Mouse (Mus musculus) liver, embryonic 14.5 days (tissue): Measurements from ENCODE around the gene Sidt2. TPM values are rescaled to one million over a fixed set of nuclear protein-coding genes. Genes with fewer than 3 reads are reported as not detected.

ENCODE experiments used
- ATAC-seq: fragments of 200-750 bp; cut with Nextera tagmentation; 2 replicates; pipeline ENCODE4 v1.8.0; 2017; ENCODE audit warnings: moderate number of reproducible peaks, mild to moderate bottlenecking, moderate library complexity; ENCODE audit not compliant: insufficient read depth
- DNase-seq, 3 experiments: peaks; one replicate each; pipeline ENCODE4 v3.0.0-alpha.2; 2012 to 2013; ENCODE audit warnings: low read depth in 3 of 3, low spot score in 3 of 3
- H3K27ac ChIP-seq: fragments of 300-500 bp; sonication (generic); 2 replicates; pipeline ENCODE4 v1.5.1; 2014; ENCODE audit warnings: moderate library complexity, mild to moderate bottlenecking, control low read depth, inconsistent platforms
- H3K27me3 ChIP-seq: fragments of 300-500 bp; sonication (generic); 2 replicates; pipeline ENCODE4 v1.6.1; 2014; ENCODE audit warnings: mild to moderate bottlenecking, low read length, moderate library complexity; ENCODE audit not compliant: control insufficient read depth, insufficient read depth
- H3K36me3 ChIP-seq: fragments of 300-500 bp; sonication (generic); replicated peaks from 2 replicates; pipeline ENCODE4 v1.6.1; 2014; ENCODE audit warnings: low read depth; ENCODE audit not compliant: control insufficient read depth, insufficient read depth
- H3K4me1 ChIP-seq, 2 experiments: fragments of 200-500 bp in 1 of 2; fragments of 300-500 bp in 1 of 2; sonication (generic) in 1 of 2; replicated peaks; 2 replicates each; pipeline ENCODE4 v1.6.1; 2012 to 2014; ENCODE audit warnings: antibody characterized with exemption in 1 of 2, inconsistent platforms in 1 of 2, low read length in 1 of 2; ENCODE audit not compliant: control insufficient read depth in 2 of 2, insufficient read depth in 2 of 2
- H3K4me2 ChIP-seq: fragments of 300-500 bp; sonication (generic); 2 replicates; pipeline ENCODE4 v1.6.1; 2014; ENCODE audit warnings: low read depth, mild to moderate bottlenecking, control low read depth, moderate library complexity
- H3K4me3 ChIP-seq, 2 experiments: fragments of 200-500 bp in 1 of 2; fragments of 300-500 bp in 1 of 2; sonication (generic) in 1 of 2; 2 replicates each; pipeline ENCODE4 v1.5.1; 2012 to 2014; ENCODE audit warnings: low read depth in 2 of 2, low read length in 2 of 2, mild to moderate bottlenecking in 2 of 2, control low read depth in 1 of 2, inconsistent platforms in 1 of 2, moderate library complexity in 1 of 2; ENCODE audit not compliant: insufficient read depth in 1 of 2
- H3K9ac ChIP-seq: fragments of 300-500 bp; sonication (generic); replicated peaks from 2 replicates; pipeline ENCODE4 v1.6.1; 2014; ENCODE audit warnings: mild to moderate bottlenecking, control low read depth, moderate library complexity
- H3K9me3 ChIP-seq: fragments of 300-500 bp; sonication (generic); 2 replicates; pipeline ENCODE4 v1.6.1; 2016; ENCODE audit warnings: low read length, mixed read lengths; ENCODE audit not compliant: control insufficient read depth
- CTCF ChIP-seq: IDR thresholded peaks from 2 replicates; pipeline ENCODE4 v1.5.1; 2016; ENCODE audit warnings: antibody characterized with exemption, low read depth, control low read depth
- EP300 ChIP-seq: IDR thresholded peaks from 2 replicates; pipeline ENCODE4 v1.6.1; 2016; ENCODE audit warnings: antibody characterized with exemption, low read depth
- WGBS: fragments of 180-500 bp; shearing (Covaris S2); extraction: QIAGEN DNeasy Blood & Tissue Kit; methylation state at CpG from one replicate; pipeline ENCODE4 v1.1.7; 2014; ENCODE audit not compliant: insufficient replicate concordance; 5-methylcytosine and 5-hydroxymethylcytosine counted together
- microRNA-seq: library from miRNA; unstranded; fragments of <30 nt; microRNA quantifications from one replicate; pipeline ENCODE4, GENCODE M21; 2016
- polyA plus RNA-seq, 2 experiments: library from polyadenylated mRNA; depleted of rRNA in 1 of 2; stranded (reverse) in 1 of 2; unstranded in 1 of 2; fragments of >200 nt; fragmentation: Nextera tagmentation in 1 of 2; extraction: Ambion mirVana in 1 of 2; gene quantifications; 2 replicates each; pipeline versions ENCODE4 v1.2.1 to v1.2.3; 2012 to 2014

The Sidt2 gene
- polyA plus RNA-seq, 2 experiments: 11.6 to 20.4 TPM

DNA sequence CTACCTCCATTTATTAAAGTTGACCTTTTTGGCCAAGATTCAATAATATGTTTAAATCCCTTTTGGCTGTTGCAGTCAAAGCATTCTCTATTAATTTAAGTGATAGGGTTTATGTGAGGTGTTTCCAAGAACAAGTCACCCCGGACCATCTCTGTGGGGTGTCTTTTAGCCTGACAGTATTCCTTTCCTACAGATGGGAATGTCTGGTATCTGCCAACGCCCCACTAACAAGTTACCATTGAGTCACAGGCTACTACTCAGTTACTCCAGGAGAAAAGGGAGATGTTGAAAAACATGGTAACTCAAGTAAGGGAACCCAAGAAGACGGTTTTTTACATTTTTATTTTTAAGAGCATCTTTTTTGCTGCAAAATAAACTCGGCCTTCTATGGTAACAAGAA is 49.9 kb downstream of the Sidt2 start:
- 74% methylated on average over 4 of the region's 4 CpGs for WGBS
- Histone ChIP-seq H3K4me3 (peak overlapping the region in 1 of 2 experiments; percentile 93; a peak in 3 of 4 replicates), H3K9me3 (no peaks in the 10 kb centered on the region), H3K4me2 (peak overlapping the region; percentile 86), H3K36me3 (no peaks in the 10 kb centered on the region; the same call in none of the 2 replicates), H3K4me1 (peaks cover 7 to 10% of the 10 kb centered on the region in 2 experiments), H3K27ac (no peak overlapping the region), H3K27me3 (no peaks in the 10 kb centered on the region), H3K9ac (peak overlapping the region; percentile 99)
- DNase-seq: no peak
- ATAC-seq: no peak
- TF ChIP-seq CTCF: no peak
- TF ChIP-seq EP300: no peak

- DNase-seq: no peak
- H3K27ac ChIP-seq: no peak overlapping the region
- no peak for ATAC-seq
- H3K4me3 ChIP-seq: no peak overlapping the region
- TF ChIP-seq EP300 (no peak), CTCF (no peak)
- no peaks in the 10 kb centered on the region for H3K9me3 ChIP-seq
- no peaks in the 10 kb centered on the region for H3K27me3 ChIP-seq
- H3K4me2 ChIP-seq: no peak overlapping the region
- no peaks in the 10 kb centered on the region for H3K4me1 ChIP-seq
- peaks cover 23% of the 10 kb centered on the region for H3K36me3 ChIP-seq
- no peak overlapping the region for H3K9ac ChIP-seq
These were observed 61.4 kb downstream of the Sidt2 start for GRCm38 (mm10) chr9:45893681-45894080.

Small RNA genes lying within 50 kb of the gene (microRNA-seq; reads per million reads assigned to microRNA genes)
- gene Mir7087: not detected

Other genes starting within 250 kb of the Sidt2 start
- 4.9 and 5.7 TPM in 2 replicates for gene Cep164, start 126.6 kb downstream of the Sidt2 start, polyA plus RNA-seq (2012; rRNA removed)
- gene Cep164, start 126.6 kb downstream of the Sidt2 start, polyA plus RNA-seq (2014; fragmentation: Nextera tagmentation; extraction: Ambion mirVana): 3.7 and 4.0 TPM in 2 replicates
- gene Bace1, start 116.7 kb downstream of the Sidt2 start, polyA plus RNA-seq (2012; rRNA removed): 3.1 and 3.4 TPM in 2 replicates
- gene Bace1, start 116.7 kb downstream of the Sidt2 start, polyA plus RNA-seq (2014; fragmentation: Nextera tagmentation; extraction: Ambion mirVana): 3.6 and 4.2 TPM in 2 replicates
- gene Pcsk7, start 48.8 kb downstream of the Sidt2 start, polyA plus RNA-seq (2012; rRNA removed): 7.3 and 7.7 TPM in 2 replicates
- 4.9 and 5.0 TPM in 2 replicates for gene Pcsk7, start 48.8 kb downstream of the Sidt2 start, polyA plus RNA-seq (2014; fragmentation: Nextera tagmentation; extraction: Ambion mirVana)
- 5.0 and 6.3 TPM in 2 replicates for gene Rnf214, start 48.3 kb downstream of the Sidt2 start, polyA plus RNA-seq (2012; rRNA removed)
- gene Rnf214, start 48.3 kb downstream of the Sidt2 start, polyA plus RNA-seq (2014; fragmentation: Nextera tagmentation; extraction: Ambion mirVana): 10.5 and 12.0 TPM in 2 replicates
- gene Tagln, start 19.2 kb downstream of the Sidt2 start, polyA plus RNA-seq (2012; rRNA removed): 5.1 and 6.3 TPM in 2 replicates
- gene Tagln, start 19.2 kb downstream of the Sidt2 start, polyA plus RNA-seq (2014; fragmentation: Nextera tagmentation; extraction: Ambion mirVana): 2.6 and 6.8 TPM in 2 replicates
- gene Pafah1b2, start 57.4 kb upstream of the Sidt2 start, polyA plus RNA-seq (2012; rRNA removed): 13.2 and 23.1 TPM in 2 replicates
- gene Pafah1b2, start 57.4 kb upstream of the Sidt2 start, polyA plus RNA-seq (2014; fragmentation: Nextera tagmentation; extraction: Ambion mirVana): 59.6 and 65.6 TPM in 2 replicates
- gene Sik3, start 57.6 kb upstream of the Sidt2 start, polyA plus RNA-seq (2012; rRNA removed): 3.0 and 4.1 TPM in 2 replicates
- gene Sik3, start 57.6 kb upstream of the Sidt2 start, polyA plus RNA-seq (2014; fragmentation: Nextera tagmentation; extraction: Ambion mirVana): 2.1 and 2.4 TPM in 2 replicates